Mouse (Mus musculus): ENCODE measurements around the gene Nfix.

DNA sequence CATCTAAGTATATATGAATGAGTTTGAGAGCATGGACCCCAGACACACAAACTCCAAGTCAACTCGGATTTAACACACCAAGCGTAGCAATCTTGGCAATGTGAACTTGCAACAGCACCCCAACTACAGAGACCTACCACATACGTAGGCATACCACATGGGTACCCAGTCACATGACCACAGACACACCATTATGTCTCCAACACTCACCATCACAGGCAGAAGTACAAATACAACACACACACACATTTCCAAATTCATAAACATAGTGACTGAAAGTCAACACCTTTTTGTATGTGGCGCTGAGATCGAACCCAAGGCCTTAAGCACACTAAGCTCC, 9.8 kb upstream of the Nfix start:
- TF ChIP-seq POLR2A (IDR thresholded peaks at IDR 0.05; ENCODE audit: insufficient read depth, low read depth, low read length) (no peak), CTCF (IDR thresholded peaks at IDR 0.05) (no peak), EP300 (IDR thresholded peaks at IDR 0.05; ENCODE audit: insufficient read depth, low read depth, low read length) (no peak)

Data from heart, adult 2 months (tissue).